Mouse (Mus musculus) lung, adult 18-20 months (tissue): ENCODE measurements at regions not wholly inside any gene's neighbourhood (a gene's known extent, or its start where the extent isn't known, plus 50 kb on each side); places are given as distances from the start of the nearest gene placed in this dataset.

ENCODE experiments used
- DNase-seq, 2 experiments: peaks; one replicate each; pipeline ENCODE4 v3.0.0; 2022; ENCODE audit warnings: mixed read lengths in 2 of 2

- no peak for DNase-seq
These were observed 566.9 kb upstream of the A1bg start for GRCm38 (mm10) chr15:61489731-61490130.

DNA sequence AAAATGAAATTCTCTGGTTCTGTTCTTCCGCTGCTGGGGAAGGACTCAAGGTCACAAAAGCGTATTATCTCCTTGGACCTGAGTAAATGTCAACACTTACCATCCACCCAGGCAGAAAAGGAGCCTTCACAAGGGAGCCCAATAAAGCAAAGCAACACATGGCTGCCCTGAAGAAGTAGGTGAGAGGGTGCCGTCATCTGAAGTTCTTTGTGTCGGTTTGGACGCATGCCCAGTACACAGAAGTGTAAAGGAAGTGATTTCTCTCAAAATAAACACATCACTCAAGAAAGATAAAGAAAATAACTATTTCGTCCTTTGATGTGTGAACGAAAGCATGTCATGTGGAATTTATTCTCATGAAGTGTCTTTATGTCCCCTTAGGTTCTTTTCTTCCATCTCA lies 559.0 kb upstream of the A1bg start:
- DNase-seq, result peak; percentile 8 to 19

DNA sequence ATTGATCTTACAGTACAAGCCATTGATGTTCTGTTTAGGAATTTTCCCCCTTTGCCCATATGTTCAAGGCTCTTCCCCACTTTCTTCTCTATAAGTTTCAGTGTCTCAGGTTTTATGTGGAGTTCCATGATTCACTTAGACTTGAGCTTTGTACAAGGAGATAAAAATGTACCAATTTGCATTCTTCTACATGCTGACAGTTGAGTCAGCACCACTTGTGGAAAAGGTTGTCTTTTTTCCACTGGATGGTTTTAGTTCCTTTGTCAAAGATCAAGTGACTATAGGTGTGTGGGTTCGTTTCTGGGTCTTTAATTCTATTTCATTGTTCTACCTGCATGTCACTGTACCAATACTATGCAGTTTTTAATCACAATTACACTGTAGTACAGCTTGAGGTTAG lies 551.1 kb upstream of the A1bg start:
- no peak for DNase-seq

DNA sequence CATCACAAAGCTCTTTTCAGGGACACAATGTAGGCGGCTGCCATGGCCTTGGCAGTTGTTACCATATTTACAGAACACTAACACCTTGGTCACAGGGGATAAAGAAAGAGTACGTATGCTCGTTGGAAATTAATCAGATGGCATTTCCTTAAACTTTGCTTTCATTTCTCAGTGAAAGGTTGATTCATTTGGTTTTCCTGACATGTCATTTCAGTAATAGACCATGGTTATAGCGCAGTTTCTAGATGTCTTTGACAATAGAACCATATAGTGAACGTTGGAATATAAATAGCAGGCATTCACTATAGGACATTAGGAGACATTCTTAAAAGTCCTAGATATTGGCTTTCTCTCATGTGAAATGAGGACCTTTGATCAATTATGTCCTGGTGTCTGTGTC lies 532.2 kb upstream of the A1bg start:
- no peak for DNase-seq

- DNase-seq, result no peak
These were observed 531.5 kb upstream of the A1bg start for GRCm38 (mm10) chr15:61454350-61454671.

- DNase-seq, result no peak
These were observed 531.0 kb upstream of the A1bg start for GRCm38 (mm10) chr15:61453656-61454349.

- no peak for DNase-seq
These were observed 527.4 kb upstream of the A1bg start for GRCm38 (mm10) chr15:61450217-61450616.

GRCm38 (mm10) chr15:61448482-61448881 lies 525.7 kb upstream of the A1bg start:
- DNase-seq, result no peak

GRCm38 (mm10) chr15:61446053-61446840 lies 523.4 kb upstream of the A1bg start:
- no peak for DNase-seq

DNA sequence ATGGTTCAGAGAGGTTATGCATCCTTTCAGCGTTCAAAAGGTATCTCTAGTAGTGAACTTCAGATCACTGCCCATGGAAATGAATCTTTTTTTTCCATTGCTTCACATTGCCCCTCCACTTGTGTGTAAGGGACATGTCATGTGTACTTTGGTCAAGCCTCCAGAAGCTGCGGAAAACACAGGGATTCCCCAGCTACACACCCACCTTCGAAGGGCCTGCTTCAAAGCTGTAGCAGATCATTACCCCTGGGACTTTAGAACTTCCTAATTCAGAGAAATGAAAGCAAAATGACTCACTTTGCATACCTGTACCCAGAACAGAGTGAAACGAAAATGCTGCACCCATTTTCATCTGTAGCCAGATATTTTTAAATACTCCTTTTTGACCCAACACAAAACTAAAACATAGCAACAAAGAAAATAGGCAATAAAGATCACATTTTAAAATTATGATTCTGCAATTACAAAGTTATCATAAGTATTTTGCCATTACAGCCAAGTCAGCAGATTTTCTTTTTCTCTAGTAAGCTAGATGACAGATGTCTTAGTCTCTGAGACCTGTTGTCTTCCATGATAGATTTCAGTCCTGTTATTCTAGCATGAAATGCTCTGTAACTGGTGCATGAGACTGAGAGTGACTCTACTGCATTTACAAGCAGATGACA lies 519.1 kb upstream of the A1bg start:
- no peak for DNase-seq

DNA sequence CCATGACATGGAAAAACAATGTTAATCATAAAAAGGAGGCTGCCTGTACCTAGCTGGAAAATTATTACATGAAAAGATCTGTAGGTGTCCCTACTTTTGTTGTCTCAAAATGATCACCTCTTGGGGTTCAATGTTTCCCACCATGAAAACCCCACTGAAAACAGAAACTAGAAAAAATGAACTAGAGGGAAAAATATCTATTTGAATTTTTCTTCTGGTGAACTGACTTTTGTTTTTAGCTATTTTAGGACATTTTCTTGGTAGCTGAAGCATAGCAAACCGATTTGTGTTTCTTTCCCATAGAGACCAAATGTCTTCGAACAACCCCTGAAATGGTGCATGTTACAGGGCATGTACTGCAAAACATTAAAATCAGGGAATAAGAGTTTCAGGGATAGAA lies 518.2 kb upstream of the A1bg start:
- no peak for DNase-seq

DNA sequence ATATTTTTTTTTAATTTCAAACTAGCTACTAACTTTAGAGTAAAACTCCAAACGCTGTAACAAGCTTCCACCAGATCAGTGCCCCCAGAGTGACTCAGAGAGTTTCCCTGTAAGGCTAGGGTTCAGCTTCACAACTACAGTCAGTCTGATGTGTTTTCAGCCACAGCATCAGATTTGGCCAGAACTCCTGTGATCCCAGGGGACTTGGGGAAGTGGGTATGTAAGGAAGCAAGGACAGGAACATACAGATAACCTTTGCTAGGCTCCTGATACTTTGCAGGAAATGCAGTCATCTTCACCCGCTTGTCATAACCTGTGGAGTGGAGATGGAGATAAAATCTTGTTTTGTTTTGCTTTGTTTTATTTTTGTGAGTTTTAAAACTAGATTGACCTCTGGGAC lies 517.5 kb upstream of the A1bg start:
- no peak for DNase-seq

- DNase-seq, result no peak
These were observed 516.9 kb upstream of the A1bg start for GRCm38 (mm10) chr15:61439623-61440170.

DNA sequence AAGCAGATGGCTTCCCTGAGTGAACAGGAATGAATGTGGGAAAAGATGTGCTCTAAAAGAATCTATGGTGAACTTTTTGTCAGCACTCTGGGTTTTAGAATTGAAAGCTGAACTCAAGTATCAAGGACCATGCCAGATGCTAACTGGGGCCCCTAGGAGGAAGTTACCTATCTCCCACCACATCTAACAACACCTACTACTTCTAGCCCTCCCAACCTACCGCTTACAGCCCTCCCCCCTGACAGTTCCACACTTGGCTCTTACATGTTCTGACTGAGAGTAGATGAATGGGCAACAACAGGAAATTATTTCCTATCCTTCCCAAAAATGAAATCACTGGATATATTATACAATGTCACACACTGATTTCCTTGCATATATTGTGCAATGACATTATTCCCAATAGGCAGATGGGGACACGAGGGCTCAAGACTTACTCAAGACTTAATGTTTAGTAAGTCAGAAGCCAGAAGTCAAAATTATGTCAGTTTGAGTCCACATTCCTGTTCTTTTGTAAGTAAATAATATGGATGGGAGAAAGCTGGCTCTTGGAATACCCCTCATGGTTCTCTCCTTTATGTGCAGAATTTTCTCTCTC lies 506.1 kb upstream of the A1bg start:
- no peak for DNase-seq

DNA sequence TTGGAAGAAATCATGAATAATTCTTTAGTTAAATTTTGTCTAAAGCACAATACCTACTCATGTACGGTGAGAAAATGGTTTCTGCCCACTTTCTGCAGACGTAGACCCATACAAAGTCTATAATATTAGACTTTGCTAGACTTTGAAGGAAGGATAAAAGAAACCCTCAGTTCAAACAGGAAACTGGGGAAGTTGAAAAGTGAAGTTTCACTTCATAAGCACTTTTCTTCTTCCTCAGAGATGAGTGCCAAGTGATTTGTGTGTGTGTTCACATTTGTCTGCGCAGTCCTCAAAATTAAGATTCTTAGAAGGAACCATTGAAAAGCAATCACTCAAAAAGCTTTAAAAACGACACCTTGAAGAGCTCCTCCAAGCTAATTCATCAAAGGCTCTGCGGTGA lies 500.2 kb upstream of the A1bg start:
- no peak for DNase-seq

DNA sequence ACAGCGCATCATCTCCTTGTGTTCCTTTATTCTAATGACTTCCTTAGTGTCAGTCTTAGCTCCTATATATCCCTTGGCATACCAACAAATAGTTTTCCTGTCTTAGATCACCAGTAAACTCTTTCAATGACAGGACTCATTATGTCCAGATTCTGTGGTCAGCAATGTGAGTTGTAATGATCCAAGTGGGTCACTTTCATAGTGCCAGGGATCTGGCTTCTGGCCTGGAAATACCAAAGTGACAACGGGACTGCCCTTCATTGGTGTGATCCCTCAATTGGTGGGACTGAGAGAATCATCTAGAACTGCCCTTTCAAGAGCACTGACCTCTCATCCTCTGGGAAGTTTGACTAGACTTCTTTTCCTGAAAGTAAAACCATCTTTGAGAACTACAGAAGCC lies 494.7 kb upstream of the A1bg start:
- no peak for DNase-seq

GRCm38 (mm10) chr15:61416841-61417240 lies 494.0 kb upstream of the A1bg start:
- no peak for DNase-seq

- peak in 1 of 2 experiments; percentile 21 for DNase-seq
These were observed 492.8 kb upstream of the A1bg start for GRCm38 (mm10) chr15:61415626-61416025.

DNA sequence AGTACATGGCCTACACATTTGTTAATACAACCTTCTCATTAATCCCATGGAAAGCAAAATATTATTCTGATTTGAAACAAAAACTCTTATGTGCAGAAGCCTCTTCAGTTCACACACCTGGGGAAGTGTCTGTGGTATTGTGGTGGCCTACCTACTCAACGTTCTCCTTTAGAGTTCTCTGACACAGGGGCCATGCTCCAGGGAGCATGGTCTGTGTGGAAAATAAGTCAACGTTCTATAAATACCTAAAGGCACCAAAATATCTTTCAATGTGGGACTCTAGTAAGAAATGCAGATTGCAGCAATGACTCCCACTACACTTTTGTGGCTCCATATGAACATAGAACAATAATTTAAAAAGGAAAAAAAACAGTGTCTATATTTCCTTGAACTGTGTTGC lies 489.0 kb upstream of the A1bg start:
- no peak for DNase-seq

- no peak for DNase-seq
These were observed 488.0 kb upstream of the A1bg start for GRCm38 (mm10) chr15:61410789-61411188.

GRCm38 (mm10) chr15:61408621-61409020 lies 485.8 kb upstream of the A1bg start:
- DNase-seq, result no peak

DNA sequence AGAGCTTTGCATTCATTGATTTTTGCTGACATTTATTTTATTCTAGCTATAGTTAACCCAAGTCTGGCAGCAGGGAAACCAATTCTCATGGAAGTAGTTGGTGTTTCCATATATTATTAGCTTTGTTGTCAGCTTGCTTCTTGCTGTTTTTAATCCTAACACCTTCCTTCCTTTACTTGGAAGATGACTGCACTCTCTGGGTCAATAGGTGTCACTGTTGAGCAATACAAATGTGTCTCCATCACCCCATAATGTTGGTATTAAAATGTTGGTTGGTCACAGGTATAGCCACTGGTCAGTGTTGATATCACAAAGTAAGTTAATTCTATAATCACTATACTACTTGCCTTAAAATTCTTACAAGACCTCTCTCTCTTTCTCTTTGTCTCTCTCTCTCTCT lies 477.9 kb upstream of the A1bg start:
- DNase-seq, result no peak

- DNase-seq, result no peak
These were observed 477.2 kb upstream of the A1bg start for GRCm38 (mm10) chr15:61399971-61400370.
